Comparison of ENCODE assay signal across 7 mouse cellular contexts in genomic region chr2:30636266-30636671, GRCm38 (mm10). TPM values are rescaled to one million over a fixed set of nuclear protein-coding genes. Genes with fewer than 3 reads are reported as not detected.
A peak's percentile ranks its signal among the peaks of the same experiment; 100 is the strongest.
DNase-seq lines count a peak whose midpoint lies in the region; ATAC-seq and TF ChIP-seq lines count a peak whose summit lies in the region.

No protein-coding gene starts in this region.

- no peak for DNase-seq in spleen, adult 2 months (ENCODE audit: low read depth in 1 of 2, low spot score in 2 of 2)
- DNase-seq in spleen, postnatal 36 days (ENCODE audit: low spot score in 2 of 2) = no peak
- DNase-seq in right cerebral cortex, postnatal 4 days = no peak
- no peak for DNase-seq in ovary, adult 18-20 months (ENCODE audit: low spot score)
- DNase-seq in cerebellum, adult 18-20 months = no peak

- no peak for TF ChIP-seq CTCF in spleen, adult 2 months (IDR thresholded peaks at IDR 0.05; ENCODE audit: extremely low read depth, insufficient read depth, insufficient read length, insufficient replicate concordance)

- no peak overlapping the region for H3K9ac ChIP-seq in heart, embryonic 16.5 days (ENCODE audit: low read length)
- no peak overlapping the region for H3K9ac ChIP-seq in limb, embryonic 12.5 days (replicated peaks)

- peak overlapping the region; percentile 32 for H3K4me2 ChIP-seq in heart, embryonic 16.5 days (ENCODE audit: low read depth, low read length)
- H3K4me2 ChIP-seq in limb, embryonic 12.5 days = no peak overlapping the region

- H3K9me3 ChIP-seq in heart, embryonic 16.5 days (replicated peaks; ENCODE audit: control insufficient read depth, low read length) = no peaks in the 10 kb centered on the region
- H3K9me3 ChIP-seq in limb, embryonic 12.5 days = no peaks in the 10 kb centered on the region

- H3K27ac ChIP-seq in spleen, adult 2 months (ENCODE audit: insufficient read depth, low read length) = peak overlapping the region; percentile 63
- peak overlapping the region; percentile 71 for H3K27ac ChIP-seq in heart, embryonic 16.5 days (ENCODE audit: low read length)
- peak overlapping the region; percentile 50; the same call in 1 of the 2 replicates for H3K27ac ChIP-seq in limb, embryonic 12.5 days

- 23% methylated on average over 5 of the region's 5 CpGs for WGBS in spleen, adult 2 months
- 44% methylated on average over 5 of the region's 5 CpGs for WGBS in heart, embryonic 16.5 days
- WGBS in limb, embryonic 12.5 days = 83% methylated on average over 5 of the region's 5 CpGs

- no peak for TF ChIP-seq POLR2A in spleen, adult 2 months (IDR thresholded peaks at IDR 0.05; ENCODE audit: low read depth, low read length)

- H3K36me3 ChIP-seq in spleen, adult 2 months (ENCODE audit: control insufficient read depth, insufficient read depth, low read length) = no peaks in the 10 kb centered on the region
- H3K36me3 ChIP-seq in heart, embryonic 16.5 days (ENCODE audit: control insufficient read depth, insufficient read depth) = no peaks in the 10 kb centered on the region
- no peaks in the 10 kb centered on the region for H3K36me3 ChIP-seq in limb, embryonic 12.5 days

- peak overlapping the region; percentile 15; the same call in 1 of the 2 replicates for H3K4me3 ChIP-seq in spleen, adult 2 months (ENCODE audit: extremely low read depth, insufficient read depth, insufficient read length)
- H3K4me3 ChIP-seq in heart, embryonic 16.5 days (ENCODE audit: low read length) = no peak overlapping the region
- H3K4me3 ChIP-seq in limb, embryonic 12.5 days (replicated peaks) = no peak overlapping the region

- no peak for ATAC-seq in heart, embryonic 16.5 days (replicated peaks; ENCODE audit: extremely low read depth, insufficient read depth, low FRiP score)
- no peak for ATAC-seq in limb, embryonic 12.5 days (ENCODE audit: insufficient number of reproducible peaks, insufficient read depth, low FRiP score, low TSS enrichment, low read depth)

- H3K27me3 ChIP-seq in spleen, adult 2 months (ENCODE audit: control insufficient read depth, insufficient read depth, low read length) = no peaks in the 10 kb centered on the region
- H3K27me3 ChIP-seq in heart, embryonic 16.5 days (ENCODE audit: control insufficient read depth, insufficient read depth, low read length) = no peaks in the 10 kb centered on the region
- no peaks in the 10 kb centered on the region for H3K27me3 ChIP-seq in limb, embryonic 12.5 days

- peaks cover 5% of the 10 kb centered on the region; the same call in 1 of the 2 replicates for H3K4me1 ChIP-seq in spleen, adult 2 months (ENCODE audit: control insufficient read depth, insufficient read depth, insufficient read length)
- peaks cover 6% of the 10 kb centered on the region; the same call in 1 of the 2 replicates for H3K4me1 ChIP-seq in heart, embryonic 16.5 days (ENCODE audit: control insufficient read depth, insufficient read depth, low read length)
- peaks cover 41% of the 10 kb centered on the region for H3K4me1 ChIP-seq in limb, embryonic 12.5 days (replicated peaks)

RNA-seq across cellular contexts. Expression of gene Cstad, which starts 41.4 kb away (rescaled TPM):
- polyA plus RNA-seq in spleen, adult 2 months (2012; rRNA removed) = 0.85 and 1.5 TPM in 2 replicates
- 1.4 TPM in 2 replicates for polyA plus RNA-seq in heart, embryonic 16.5 days (2015; fragmentation: Nextera tagmentation; extraction: Ambion mirVana)
- 0.63 and 1.7 TPM in 2 replicates for polyA plus RNA-seq in limb, embryonic 12.5 days (2016; fragmentation: Nextera tagmentation; extraction: Ambion mirVana)
